Mouse (Mus musculus): ENCODE results near the gene Ptprn2. TPM values are rescaled to one million over a fixed set of nuclear protein-coding genes. Genes with fewer than 3 reads are reported as not detected.

Gene Ptprn2
- polyA plus RNA-seq, 1 experiment, result 63.0 TPM

DNA sequence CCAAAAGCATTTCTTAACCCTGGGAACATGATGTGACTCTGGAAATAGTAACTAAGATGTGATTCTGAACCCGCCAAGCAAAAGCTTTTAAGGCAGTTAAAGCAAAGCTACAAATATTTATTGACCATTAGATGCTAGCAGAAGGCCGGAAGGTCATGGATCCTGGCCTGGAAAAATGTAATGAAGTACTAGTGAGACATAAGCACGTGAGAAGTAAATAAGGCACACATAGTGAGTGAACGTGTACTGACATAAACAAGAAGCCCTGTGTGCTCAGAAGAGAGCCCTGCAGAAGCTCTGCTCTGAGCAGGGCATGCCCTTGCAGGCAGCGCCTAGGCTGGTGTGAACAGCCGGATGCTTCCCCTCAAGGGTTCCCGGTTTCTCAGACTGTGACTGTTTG lies 557.2 kb downstream of the Ptprn2 start:
- TF ChIP-seq CTCF (IDR thresholded peaks at IDR 0.05; ENCODE audit: borderline replicate concordance, extremely low read depth, insufficient read depth, insufficient read length), result no peak
- TF ChIP-seq POLR2A (IDR thresholded peaks at IDR 0.05; ENCODE audit: borderline replicate concordance, extremely low read depth, insufficient read depth, insufficient read length, poor library complexity, severe bottlenecking), result no peak
- no peak for DNase-seq (ENCODE audit: low read depth)

DNA sequence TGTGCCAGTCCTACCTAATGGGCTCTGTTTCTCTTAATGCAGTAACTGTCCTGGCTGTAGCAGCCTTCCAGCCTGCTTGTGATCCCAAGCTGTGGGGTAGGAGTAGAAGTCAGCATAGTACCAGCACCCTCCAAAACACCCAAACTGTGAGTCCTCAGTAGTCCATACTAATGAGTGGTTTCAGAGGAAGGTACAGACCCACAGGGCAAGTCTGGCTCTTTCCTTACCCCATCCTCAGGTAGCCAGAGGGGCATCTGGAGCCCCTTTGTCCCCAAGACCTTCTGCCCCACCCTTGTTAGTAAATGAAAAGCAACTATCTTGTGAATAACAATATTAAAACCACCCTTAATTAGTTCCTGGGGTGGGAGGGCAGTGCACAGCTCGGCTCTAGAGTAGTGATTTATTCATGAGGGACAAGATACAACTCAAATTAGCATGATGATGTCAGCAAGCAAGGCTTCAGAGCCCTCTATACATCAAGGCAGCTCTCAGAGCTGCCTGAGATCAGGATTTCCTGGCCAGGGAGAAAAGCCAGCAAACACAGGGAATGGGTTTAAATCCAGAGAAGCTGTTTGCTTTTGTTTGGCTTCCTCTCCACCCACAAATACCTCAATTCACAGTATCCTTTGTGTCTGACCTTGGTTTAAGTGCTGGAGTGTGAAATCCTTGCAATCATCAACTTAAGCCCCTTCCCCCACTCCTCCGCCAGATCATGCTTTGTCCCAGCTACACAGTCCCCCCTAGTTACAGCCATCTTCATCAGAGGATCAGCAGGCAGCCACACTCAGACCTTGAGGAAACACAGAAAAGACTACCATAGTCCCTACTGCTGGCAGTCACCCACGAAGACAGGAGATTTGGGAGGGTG lies 562.1 kb downstream of the Ptprn2 start:
- TF ChIP-seq POLR2A (IDR thresholded peaks at IDR 0.05; ENCODE audit: borderline replicate concordance, extremely low read depth, insufficient read depth, insufficient read length, poor library complexity, severe bottlenecking) (no peak), CTCF (IDR thresholded peaks at IDR 0.05; ENCODE audit: borderline replicate concordance, extremely low read depth, insufficient read depth, insufficient read length) (no peak)
- peak; percentile 82 for DNase-seq (ENCODE audit: low read depth)

DNA sequence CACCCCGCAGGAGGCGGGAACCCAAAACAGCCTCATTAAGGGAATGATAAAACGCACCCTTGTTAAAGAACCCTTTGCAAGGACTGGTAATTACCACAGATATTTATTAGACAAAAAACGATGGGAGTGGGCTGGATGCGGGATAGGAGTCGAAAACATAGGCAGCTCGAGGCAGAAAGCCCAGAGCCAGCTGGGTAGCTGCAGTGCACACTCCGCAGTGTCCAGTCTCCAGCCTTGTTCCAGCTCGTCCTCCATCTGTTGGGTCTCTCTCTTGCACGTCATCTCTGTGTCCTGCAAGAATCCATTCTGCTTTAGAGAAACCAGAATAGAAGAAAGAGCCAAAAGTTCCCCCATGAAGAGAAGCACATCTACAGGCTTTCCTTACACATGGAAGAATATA lies 564.3 kb downstream of the Ptprn2 start:
- DNase-seq (ENCODE audit: low read depth), result peak; percentile 62
- TF ChIP-seq POLR2A (IDR thresholded peaks at IDR 0.05; ENCODE audit: borderline replicate concordance, extremely low read depth, insufficient read depth, insufficient read length, poor library complexity, severe bottlenecking) (no peak), CTCF (IDR thresholded peaks at IDR 0.05; ENCODE audit: borderline replicate concordance, extremely low read depth, insufficient read depth, insufficient read length) (no peak)

DNA sequence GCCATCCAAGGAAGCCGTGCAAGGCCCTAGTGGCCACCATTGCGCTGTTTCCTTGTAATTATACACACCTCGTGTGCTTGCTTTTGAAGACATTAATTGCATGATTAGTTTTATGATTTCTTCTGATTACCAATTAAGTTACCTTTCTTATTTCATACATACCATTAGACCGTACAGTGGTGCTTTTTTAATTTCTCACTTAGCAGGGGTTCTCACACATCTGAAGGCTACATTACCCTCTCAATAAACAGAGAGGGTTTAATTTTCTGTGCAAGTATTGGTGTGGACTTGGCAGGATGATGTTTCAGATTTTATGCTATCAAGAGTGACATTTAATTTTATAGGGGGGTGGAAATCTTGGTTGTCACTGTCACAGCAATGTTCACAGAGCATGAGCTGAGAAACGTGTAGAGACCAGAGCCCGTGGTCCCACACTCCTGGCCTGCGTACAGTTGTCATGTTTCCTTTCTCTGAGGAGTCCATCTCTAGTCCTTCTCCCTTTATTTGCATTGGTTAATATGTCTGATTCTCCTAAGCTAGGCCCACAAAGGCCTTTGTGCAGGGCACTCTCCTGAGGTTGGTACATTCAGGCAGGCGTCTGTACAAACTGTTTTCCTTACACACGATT lies 567.8 kb downstream of the Ptprn2 start:
- DNase-seq (ENCODE audit: low read depth), result no peak
- TF ChIP-seq POLR2A (IDR thresholded peaks at IDR 0.05; ENCODE audit: borderline replicate concordance, extremely low read depth, insufficient read depth, insufficient read length, poor library complexity, severe bottlenecking), result no peak
- TF ChIP-seq CTCF (IDR thresholded peaks at IDR 0.05; ENCODE audit: borderline replicate concordance, extremely low read depth, insufficient read depth, insufficient read length), result no peak

DNA sequence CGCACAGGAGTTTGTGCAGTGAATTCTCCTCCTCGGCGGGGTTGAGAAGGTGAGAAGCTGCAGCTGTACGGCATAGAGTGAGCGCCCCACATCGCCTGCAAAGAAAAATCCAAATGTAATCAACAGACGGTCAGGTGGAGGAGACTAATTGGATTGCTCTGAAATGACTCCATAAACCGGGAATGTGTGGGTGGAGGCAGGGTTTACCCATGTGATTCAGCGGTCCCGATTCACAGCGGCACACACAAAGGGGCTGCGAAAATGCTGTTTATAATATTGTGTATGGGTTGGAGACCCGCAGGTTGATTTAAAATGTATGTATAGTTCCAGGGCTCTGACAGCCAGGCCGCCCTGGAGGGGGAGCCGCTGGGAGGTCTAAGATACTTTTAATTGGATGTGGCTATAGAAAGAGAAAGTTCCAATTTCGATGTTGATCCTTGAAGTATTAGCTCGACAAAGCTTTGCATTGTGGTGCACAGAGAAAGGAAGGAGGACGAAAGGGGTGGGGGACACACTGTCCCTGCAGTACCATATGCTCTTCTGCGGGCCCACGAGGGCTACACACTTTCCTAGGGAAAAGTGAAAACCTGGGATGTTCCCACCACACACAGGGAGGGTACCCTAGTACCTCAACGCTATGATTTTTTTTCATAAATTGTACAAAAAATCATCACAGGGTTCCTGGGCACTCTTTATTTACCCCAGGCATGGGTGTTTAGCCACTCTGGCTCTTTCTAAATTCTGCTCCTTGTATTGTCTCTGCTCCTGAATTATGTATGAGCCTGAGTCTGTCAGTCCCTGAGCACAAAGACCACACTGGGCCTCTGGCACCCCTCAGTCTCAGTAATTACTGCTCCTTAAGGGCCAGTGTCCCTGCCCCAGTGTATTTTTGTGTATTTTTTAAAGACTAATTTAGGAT lies 568.6 kb downstream of the Ptprn2 start:
- no peak for TF ChIP-seq POLR2A (IDR thresholded peaks at IDR 0.05; ENCODE audit: borderline replicate concordance, extremely low read depth, insufficient read depth, insufficient read length, poor library complexity, severe bottlenecking)
- TF ChIP-seq CTCF (IDR thresholded peaks at IDR 0.05; ENCODE audit: borderline replicate concordance, extremely low read depth, insufficient read depth, insufficient read length), result no peak
- peak; percentile 94 for DNase-seq (ENCODE audit: low read depth)

DNA sequence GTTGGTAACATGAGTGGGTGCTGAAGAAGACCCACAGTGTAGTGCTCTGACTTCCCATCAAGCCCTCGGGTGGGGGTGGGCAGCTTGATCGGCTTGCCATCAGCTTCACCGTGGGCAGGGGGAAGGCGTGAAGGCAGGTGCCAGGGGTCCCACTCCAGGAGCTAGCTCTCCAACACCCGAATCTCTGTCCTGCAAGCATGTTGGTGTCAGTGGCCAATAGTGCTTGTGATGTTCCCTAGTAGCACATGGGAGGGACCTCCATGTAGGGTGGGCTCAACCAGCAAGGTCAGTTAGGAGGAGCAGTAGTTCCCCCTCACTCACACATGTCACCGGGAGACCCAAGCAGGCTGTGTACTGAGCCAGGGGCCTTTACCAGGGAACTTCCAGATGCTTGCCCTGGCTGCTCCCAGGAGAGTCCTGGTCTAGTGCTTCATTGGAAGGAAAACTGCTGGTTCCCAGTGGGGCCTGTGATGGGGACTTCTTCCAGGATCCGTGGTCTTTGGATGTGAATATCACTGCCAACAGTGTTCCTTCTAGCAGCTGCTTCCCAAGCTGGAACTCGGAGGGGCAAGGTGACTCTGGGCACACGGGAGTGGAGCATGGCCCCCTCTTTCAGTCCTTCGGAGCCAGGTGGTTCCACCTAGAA lies 569.5 kb downstream of the Ptprn2 start:
- TF ChIP-seq POLR2A (IDR thresholded peaks at IDR 0.05; ENCODE audit: borderline replicate concordance, extremely low read depth, insufficient read depth, insufficient read length, poor library complexity, severe bottlenecking) (no peak), CTCF (IDR thresholded peaks at IDR 0.05; ENCODE audit: borderline replicate concordance, extremely low read depth, insufficient read depth, insufficient read length) (no peak)
- DNase-seq (ENCODE audit: low read depth), result peak; percentile 57

DNA sequence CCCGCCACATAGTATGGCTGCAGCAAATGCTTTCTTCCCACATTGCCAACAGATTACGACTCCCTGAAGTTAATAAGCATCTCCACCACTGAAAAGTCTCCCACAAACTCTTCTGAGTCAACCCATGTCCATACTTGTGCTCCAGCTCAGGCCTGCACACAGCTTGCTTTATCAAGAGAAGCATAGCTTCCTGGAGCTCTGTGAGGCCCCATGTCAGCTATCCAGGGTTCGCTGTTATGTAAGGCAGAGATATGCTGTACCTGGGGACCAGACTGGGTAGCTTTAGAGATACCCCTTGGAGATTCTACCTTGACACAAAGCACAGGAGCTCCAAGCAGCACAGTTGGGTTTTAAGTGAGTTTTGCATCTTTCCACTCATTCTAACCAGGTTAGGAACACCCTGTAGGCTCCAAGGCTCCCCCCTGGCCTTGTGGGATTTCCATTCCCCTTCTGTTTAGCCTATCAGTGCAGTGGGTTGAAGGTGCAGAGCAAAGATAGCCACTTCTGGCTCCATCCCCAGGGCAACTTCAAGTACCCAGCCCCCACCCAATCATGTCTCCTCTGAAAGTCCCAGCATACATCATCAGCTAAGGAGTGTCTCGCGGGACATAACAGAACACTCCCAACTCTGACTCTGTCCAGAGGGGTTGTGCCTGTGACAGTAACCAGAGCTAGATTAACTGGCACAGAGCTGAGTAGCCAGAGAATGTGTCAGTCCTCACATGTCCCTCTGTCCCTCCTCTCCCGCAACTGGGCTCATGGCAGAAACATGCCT lies 572.9 kb downstream of the Ptprn2 start:
- no peak for DNase-seq (ENCODE audit: low read depth)
- no peak for TF ChIP-seq CTCF (IDR thresholded peaks at IDR 0.05; ENCODE audit: borderline replicate concordance, extremely low read depth, insufficient read depth, insufficient read length)
- no peak for TF ChIP-seq POLR2A (IDR thresholded peaks at IDR 0.05; ENCODE audit: borderline replicate concordance, extremely low read depth, insufficient read depth, insufficient read length, poor library complexity, severe bottlenecking)

DNA sequence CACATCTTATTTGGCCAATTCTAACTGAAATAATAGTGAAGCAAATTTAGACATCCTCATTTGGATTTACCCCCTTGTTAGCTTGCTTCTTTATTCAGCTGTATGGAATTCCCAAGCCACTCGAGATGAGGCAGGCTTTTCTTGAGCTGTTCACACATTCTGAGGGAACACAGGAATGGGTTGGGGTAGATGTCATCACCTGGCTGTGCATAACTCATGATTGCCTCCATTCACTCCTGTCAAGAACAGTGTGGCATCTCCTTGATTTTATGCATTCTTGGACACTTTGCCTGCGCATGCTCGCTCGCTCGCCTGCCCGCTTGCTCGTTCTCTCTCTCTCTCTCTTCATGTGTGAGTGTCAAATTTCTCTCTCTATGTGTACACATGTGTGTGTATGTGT lies 573.5 kb downstream of the Ptprn2 start:
- no peak for TF ChIP-seq POLR2A (IDR thresholded peaks at IDR 0.05; ENCODE audit: borderline replicate concordance, extremely low read depth, insufficient read depth, insufficient read length, poor library complexity, severe bottlenecking)
- no peak for TF ChIP-seq CTCF (IDR thresholded peaks at IDR 0.05; ENCODE audit: borderline replicate concordance, extremely low read depth, insufficient read depth, insufficient read length)
- no peak for DNase-seq (ENCODE audit: low read depth)

DNA sequence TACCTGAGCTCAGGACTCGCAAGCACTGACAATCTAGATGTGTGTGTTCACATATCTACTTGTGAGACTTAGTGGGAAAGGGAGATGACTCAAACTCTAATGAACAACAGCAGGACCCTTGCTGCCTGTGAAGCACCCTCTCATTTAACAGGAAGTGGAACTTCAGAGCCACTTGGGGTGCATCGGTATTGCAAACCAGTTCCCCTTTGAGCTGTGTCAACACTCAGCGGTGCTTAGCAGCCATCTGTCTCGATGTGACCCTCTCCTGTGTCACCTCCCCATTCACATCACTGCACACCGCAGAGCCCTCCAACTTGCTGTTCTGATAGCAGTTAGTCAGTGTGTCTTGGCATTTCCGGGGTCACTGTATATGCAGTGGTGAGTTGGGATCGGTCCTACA lies 592.1 kb downstream of the Ptprn2 start:
- DNase-seq (ENCODE audit: low read depth), result no peak
- TF ChIP-seq POLR2A (IDR thresholded peaks at IDR 0.05; ENCODE audit: borderline replicate concordance, extremely low read depth, insufficient read depth, insufficient read length, poor library complexity, severe bottlenecking) (no peak), CTCF (IDR thresholded peaks at IDR 0.05; ENCODE audit: borderline replicate concordance, extremely low read depth, insufficient read depth, insufficient read length) (no peak)

DNA sequence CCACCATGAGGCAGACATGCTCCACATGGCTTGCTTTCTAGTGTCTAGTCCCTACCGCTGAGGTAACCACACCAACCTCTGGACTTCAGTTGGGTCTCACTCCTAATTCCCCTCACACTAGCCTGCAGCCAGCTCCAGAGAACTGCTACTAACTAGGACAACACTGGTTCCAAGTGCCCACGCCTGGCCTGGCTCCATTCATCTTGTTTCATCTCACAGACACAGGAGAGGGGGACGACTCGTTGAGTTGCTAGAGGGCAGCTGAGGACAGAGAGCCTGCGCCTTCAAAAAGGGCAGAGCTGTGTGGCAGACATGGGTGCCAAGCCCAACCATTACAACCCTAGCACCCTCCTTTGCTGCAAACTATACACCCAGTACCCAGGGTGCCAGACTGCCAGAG lies 593.4 kb downstream of the Ptprn2 start:
- no peak for DNase-seq (ENCODE audit: low read depth)
- TF ChIP-seq CTCF (IDR thresholded peaks at IDR 0.05; ENCODE audit: borderline replicate concordance, extremely low read depth, insufficient read depth, insufficient read length) (no peak), POLR2A (IDR thresholded peaks at IDR 0.05; ENCODE audit: borderline replicate concordance, extremely low read depth, insufficient read depth, insufficient read length, poor library complexity, severe bottlenecking) (no peak)
